Mouse (Mus musculus): ENCODE results near the gene Jarid2. TPM values are rescaled to one million over a fixed set of nuclear protein-coding genes. Genes with fewer than 3 reads are reported as not detected.

Jarid2 gene
- polyA plus RNA-seq, 1 experiment from 2014 or later = 10.0 TPM

- 55% methylated on average over 8 of the region's 8 CpGs for WGBS
- H3K4me2 ChIP-seq (replicated peaks; ENCODE audit: low read depth, low read length) = no peak overlapping the region
- H3K9me3 ChIP-seq (ENCODE audit: low read length) = no peaks in the 10 kb centered on the region
- H3K4me3 ChIP-seq (ENCODE audit: low read depth, low read length) = no peak overlapping the region
- DNase-seq (ENCODE audit: low spot score) (no peak), ATAC-seq (no peak)
- H3K4me1 ChIP-seq (ENCODE audit: insufficient read depth, low read depth, low read length) = no peaks in the 10 kb centered on the region
- H3K27ac ChIP-seq (ENCODE audit: low read length) = no peak overlapping the region
- TF ChIP-seq EP300 (IDR thresholded peaks at IDR 0.05) = no peak
- no peak overlapping the region for H3K9ac ChIP-seq (replicated peaks; ENCODE audit: low read depth)
- H3K36me3 ChIP-seq (ENCODE audit: insufficient read depth, low read length) = no peaks in the 10 kb centered on the region
- no peaks in the 10 kb centered on the region for H3K27me3 ChIP-seq (replicated peaks; ENCODE audit: insufficient read depth, low read length)
These were observed 217.8 kb downstream of the Jarid2 start for GRCm38 (mm10) chr13:44946880-44947635.

- no peak overlapping the region for H3K4me2 ChIP-seq (replicated peaks; ENCODE audit: low read depth, low read length)
- DNase-seq (ENCODE audit: low spot score) (no peak), ATAC-seq (no peak)
- no peaks in the 10 kb centered on the region for H3K9me3 ChIP-seq (ENCODE audit: low read length)
- H3K27me3 ChIP-seq (replicated peaks; ENCODE audit: insufficient read depth, low read length) = no peaks in the 10 kb centered on the region
- 0 out of 2 replicates have a peak, but pooled peaks cover 6% of the 10 kb centered on the region for H3K4me1 ChIP-seq (ENCODE audit: insufficient read depth, low read depth, low read length)
- H3K36me3 ChIP-seq (ENCODE audit: insufficient read depth, low read length) = no peaks in the 10 kb centered on the region
- no peak for TF ChIP-seq EP300 (IDR thresholded peaks at IDR 0.05)
- no peak for TF ChIP-seq CTCF (IDR thresholded peaks at IDR 0.05)
- 77% methylated on average over 16 of the region's 16 CpGs for WGBS
- H3K9ac ChIP-seq (replicated peaks; ENCODE audit: low read depth) = no peak overlapping the region
- H3K27ac ChIP-seq (ENCODE audit: low read length) = no peak overlapping the region
- H3K4me3 ChIP-seq (ENCODE audit: low read depth, low read length) = no peak overlapping the region
These were observed 219.3 kb downstream of the Jarid2 start for GRCm38 (mm10) chr13:44948320-44949250.

- Histone ChIP-seq H3K36me3 (ENCODE audit: insufficient read depth, low read length) (no peaks in the 10 kb centered on the region), H3K4me2 (replicated peaks; ENCODE audit: low read depth, low read length) (no peak overlapping the region), H3K27me3 (replicated peaks; ENCODE audit: insufficient read depth, low read length) (no peaks in the 10 kb centered on the region), H3K4me3 (ENCODE audit: low read depth, low read length) (no peak overlapping the region), H3K4me1 (ENCODE audit: insufficient read depth, low read depth, low read length) (peaks cover 6% of the 10 kb centered on the region; the same call in 1 of the 2 replicates), H3K27ac (ENCODE audit: low read length) (no peak overlapping the region), H3K9me3 (ENCODE audit: low read length) (no peaks in the 10 kb centered on the region), H3K9ac (replicated peaks; ENCODE audit: low read depth) (no peak overlapping the region)
- ATAC-seq (peak; percentile 40; the same call in 1 of the 2 replicates), DNase-seq (ENCODE audit: low spot score) (peak; percentile 58)
- WGBS = 55% methylated on average over 10 of the region's 10 CpGs
- TF ChIP-seq EP300 (IDR thresholded peaks at IDR 0.05) = no peak
- peak; percentile 67 for TF ChIP-seq CTCF (IDR thresholded peaks at IDR 0.05)
These were observed 223.3 kb downstream of the Jarid2 start for GRCm38 (mm10) chr13:44952393-44953086.

- ATAC-seq = no peak
- no peak overlapping the region for H3K4me2 ChIP-seq (replicated peaks; ENCODE audit: low read depth, low read length)
- H3K4me3 ChIP-seq (ENCODE audit: low read depth, low read length) = no peak overlapping the region
- TF ChIP-seq EP300 (IDR thresholded peaks at IDR 0.05) (no peak), CTCF (IDR thresholded peaks at IDR 0.05) (no peak)
- H3K27me3 ChIP-seq (replicated peaks; ENCODE audit: insufficient read depth, low read length) = no peaks in the 10 kb centered on the region
- H3K27ac ChIP-seq (ENCODE audit: low read length) = no peak overlapping the region
- no peaks in the 10 kb centered on the region for H3K9me3 ChIP-seq (ENCODE audit: low read length)
- H3K4me1 ChIP-seq (ENCODE audit: insufficient read depth, low read depth, low read length) = peaks cover 6% of the 10 kb centered on the region; the same call in 1 of the 2 replicates
- 72% methylated on average over 8 of the region's 8 CpGs for WGBS
- H3K36me3 ChIP-seq (ENCODE audit: insufficient read depth, low read length) = no peaks in the 10 kb centered on the region
- DNase-seq (ENCODE audit: low spot score) = no peak
- no peak overlapping the region for H3K9ac ChIP-seq (replicated peaks; ENCODE audit: low read depth)
These were observed 224.4 kb downstream of the Jarid2 start for GRCm38 (mm10) chr13:44953546-44954231.

- ATAC-seq (no peak), DNase-seq (ENCODE audit: low spot score) (no peak)
- Histone ChIP-seq H3K9me3 (ENCODE audit: low read length) (no peaks in the 10 kb centered on the region), H3K27me3 (replicated peaks; ENCODE audit: insufficient read depth, low read length) (no peaks in the 10 kb centered on the region), H3K36me3 (ENCODE audit: insufficient read depth, low read length) (no peaks in the 10 kb centered on the region), H3K27ac (ENCODE audit: low read length) (no peak overlapping the region), H3K4me3 (ENCODE audit: low read depth, low read length) (no peak overlapping the region), H3K4me2 (replicated peaks; ENCODE audit: low read depth, low read length) (no peak overlapping the region), H3K4me1 (ENCODE audit: insufficient read depth, low read depth, low read length) (peaks cover 6% of the 10 kb centered on the region; the same call in 1 of the 2 replicates), H3K9ac (replicated peaks; ENCODE audit: low read depth) (no peak overlapping the region)
- TF ChIP-seq CTCF (IDR thresholded peaks at IDR 0.05) (no peak), EP300 (IDR thresholded peaks at IDR 0.05) (no peak)
- 47% methylated on average over 1 of the region's 1 CpGs for WGBS
These were observed 224.9 kb downstream of the Jarid2 start for GRCm38 (mm10) chr13:44954232-44954568.

All from lung, postnatal 0 days (tissue).